Mouse (Mus musculus): ENCODE measurements at regions not wholly inside any gene's neighbourhood (a gene's known extent, or its start where the extent isn't known, plus 50 kb on each side); places are given as distances from the start of the nearest gene placed in this dataset.

GRCm38 (mm10) chr10:34878511-34878910, 395.3 kb downstream of the Frk start:
- TF ChIP-seq CTCF (IDR thresholded peaks at IDR 0.05; ENCODE audit: low read depth, low read length) (no peak), POLR2A (IDR thresholded peaks at IDR 0.05; ENCODE audit: extremely low read depth, insufficient read depth, low read length) (no peak)
